Mouse (Mus musculus) lung, postnatal 10 days (tissue): ENCODE measurements around the gene Bace1.
"Not testable (repeated sequence)": the region's sequence is repeated elsewhere in the genome, so short reads cannot be mapped to it uniquely, and the experiment has no call there.

Source experiments
- DNase-seq: peaks from one replicate; pipeline ENCODE4 v3.0.0; 2021

Bace1 gene

DNA sequence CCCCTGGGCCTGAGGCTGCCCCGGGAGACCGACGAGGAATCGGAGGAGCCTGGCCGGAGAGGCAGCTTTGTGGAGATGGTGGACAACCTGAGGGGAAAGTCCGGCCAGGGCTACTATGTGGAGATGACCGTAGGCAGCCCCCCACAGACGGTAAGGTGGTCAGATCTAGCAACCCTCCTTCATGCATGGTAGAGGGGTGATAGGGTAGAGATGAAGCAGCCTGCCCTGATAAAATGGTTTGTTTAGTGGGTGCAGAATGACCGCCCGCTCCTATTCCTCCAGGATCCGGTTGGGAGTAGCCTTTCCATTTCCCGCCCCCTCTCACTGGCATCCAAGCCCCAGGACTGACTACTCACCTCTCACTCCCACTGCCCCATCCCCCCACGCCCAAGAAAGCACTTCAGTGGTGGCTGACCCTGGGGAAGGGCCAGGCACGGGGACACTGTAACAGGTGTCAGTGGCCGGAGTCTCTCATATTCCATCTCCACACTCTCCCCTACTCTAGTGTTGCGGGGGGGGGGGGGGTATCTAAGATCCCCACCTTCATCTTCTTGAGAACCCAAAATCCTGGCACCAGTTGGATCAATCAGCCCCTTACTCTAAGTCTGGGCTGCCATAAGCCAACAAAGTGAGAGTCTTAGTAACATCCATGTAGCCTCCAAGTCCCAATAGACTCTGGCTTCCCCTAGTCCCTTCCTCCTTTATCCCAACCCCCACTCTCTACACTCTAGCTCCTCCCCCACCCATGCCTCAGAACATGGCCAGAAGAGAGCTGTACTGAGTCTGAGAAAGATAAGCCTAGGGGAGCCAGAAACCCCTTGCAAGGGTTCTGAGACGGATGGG, 980 bp downstream of the Bace1 start:
- DNase-seq, result peak; percentile 49

DNA sequence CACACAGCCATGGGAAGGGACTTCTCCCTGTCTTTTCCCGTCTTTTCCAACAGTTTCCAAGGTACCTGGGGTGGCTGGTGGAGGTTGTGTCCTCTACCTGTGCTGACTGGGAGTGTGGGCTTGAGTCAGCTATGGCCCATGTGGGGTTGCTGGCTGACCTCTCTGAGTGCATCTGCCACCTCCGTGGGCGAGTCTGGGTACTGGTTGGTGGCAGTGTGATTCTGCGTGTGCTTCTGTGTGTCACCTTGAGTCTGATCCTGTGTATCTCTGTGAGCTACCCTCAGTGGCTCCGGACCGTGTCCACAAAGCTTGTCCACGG, 1.6 kb downstream of the Bace1 start:
- no peak for DNase-seq

DNA sequence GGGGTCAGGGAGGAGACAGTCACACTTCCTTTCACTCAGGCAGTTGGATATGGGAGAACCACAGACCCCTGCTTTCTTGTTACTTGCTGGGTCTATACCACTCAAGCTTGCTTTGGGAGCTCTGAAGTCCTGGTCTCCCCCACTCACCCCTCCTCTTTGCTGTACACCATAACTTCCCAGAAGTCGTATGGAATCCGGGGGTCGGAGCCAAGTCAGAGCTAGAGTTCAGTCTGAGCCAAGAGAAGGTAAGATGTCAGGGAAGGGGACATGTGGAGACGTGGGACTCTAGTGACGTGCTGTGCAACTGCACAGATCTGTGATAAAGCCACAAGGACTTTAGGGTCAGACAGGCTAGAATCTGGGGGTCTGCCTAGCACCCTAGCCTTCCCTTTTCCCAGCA, 2.0 kb downstream of the Bace1 start:
- no peak for DNase-seq

DNA sequence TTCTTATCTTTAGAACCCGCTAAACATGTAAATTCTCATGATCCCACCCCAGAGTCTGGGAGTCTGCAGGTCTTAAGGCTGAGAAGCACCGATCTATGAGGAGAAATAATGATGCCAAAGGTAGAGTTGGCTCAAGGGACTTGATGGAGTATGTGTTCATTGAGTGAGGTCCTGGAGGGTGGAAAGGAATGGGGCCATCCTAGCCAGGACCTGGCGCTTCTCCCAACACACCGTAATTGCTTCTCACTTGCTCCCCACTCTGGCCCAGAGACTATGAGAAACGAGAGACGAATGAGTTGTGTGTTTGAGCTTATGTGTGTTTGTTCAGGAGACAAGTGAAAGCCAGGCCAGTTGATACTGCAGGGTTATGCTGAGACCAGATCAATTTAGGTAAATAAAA, 3.1 kb downstream of the Bace1 start:
- DNase-seq, result no peak

DNA sequence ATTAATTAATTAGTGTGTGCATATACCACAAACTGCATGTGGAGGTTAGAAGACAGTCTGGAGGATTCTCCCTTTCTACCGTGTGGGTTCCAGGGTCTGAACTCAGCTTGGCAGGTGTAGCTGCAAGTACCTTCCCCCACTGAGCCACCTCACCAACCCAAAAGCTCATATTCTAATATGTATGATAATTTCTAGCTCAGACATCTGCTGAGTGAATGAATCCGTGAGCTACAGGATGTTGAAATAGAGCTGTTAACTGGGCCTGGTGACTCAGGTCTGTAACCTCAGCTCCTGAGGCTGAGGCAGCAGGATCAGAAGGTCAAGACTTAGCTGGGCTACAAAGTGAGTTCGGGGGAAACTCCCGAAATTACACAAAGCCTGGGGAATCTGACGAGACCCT, 4.6 kb downstream of the Bace1 start:
- no peak for DNase-seq

DNA sequence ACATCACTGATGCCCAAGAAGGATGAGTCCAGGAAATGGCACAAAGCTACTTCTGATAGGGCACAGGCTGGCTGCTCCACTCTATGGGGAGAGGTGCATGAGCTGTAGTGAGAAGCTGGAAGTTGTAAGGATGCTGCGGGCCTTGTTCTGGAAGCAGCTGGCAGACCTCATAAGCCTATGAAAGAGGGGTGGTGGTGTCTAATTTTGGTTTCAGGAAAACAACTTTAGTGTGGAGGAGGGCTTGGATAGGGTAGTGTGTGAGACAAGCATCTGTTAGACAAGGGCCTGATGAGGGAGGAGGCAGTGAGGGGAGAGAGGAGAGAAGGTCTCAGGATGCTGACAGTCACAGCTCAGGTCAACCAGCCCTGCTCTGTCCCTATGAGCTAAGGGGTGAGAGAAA, 5.4 kb downstream of the Bace1 start:
- DNase-seq, result no peak

DNA sequence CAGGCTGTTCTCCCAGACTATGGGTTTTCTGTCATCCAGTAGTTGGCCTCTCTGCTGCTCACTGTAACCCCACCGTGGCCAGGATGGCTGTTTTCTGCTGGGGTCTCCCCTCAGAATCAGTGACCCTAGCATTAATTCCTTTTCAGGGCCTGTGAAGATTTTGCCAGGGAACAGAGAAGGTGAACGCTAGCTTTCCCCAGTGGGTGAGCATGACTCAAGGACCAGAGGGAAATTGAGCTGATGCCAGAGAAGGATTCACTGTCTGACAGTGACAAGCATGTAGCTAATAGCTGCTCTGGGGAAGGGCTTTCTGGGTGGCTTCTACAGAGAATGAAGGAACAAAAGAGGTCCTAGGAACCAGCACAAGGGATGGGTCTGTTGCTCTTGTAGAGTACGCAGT, 7.2 kb downstream of the Bace1 start:
- no peak for DNase-seq

DNA sequence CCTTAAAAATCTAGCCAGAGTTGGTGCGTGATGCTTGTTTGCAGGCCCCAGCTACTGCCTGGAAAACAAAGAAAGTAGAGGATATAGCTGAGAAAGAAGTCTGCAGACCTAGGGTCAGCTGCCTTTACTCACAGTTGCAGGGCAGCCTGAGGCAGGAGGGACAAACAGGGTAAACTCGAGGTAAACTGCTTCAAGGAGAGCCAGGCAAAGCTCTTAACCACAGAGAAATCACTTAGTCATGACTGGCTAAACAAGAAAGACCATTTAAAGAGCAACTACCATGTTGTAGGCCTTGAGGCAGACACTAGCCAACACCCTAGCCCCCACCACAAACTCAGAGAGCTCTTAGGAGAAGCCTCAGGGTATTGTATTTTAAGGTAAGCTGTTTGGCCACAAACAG, 7.8 kb downstream of the Bace1 start:
- not testable (repeated sequence) for DNase-seq

DNA sequence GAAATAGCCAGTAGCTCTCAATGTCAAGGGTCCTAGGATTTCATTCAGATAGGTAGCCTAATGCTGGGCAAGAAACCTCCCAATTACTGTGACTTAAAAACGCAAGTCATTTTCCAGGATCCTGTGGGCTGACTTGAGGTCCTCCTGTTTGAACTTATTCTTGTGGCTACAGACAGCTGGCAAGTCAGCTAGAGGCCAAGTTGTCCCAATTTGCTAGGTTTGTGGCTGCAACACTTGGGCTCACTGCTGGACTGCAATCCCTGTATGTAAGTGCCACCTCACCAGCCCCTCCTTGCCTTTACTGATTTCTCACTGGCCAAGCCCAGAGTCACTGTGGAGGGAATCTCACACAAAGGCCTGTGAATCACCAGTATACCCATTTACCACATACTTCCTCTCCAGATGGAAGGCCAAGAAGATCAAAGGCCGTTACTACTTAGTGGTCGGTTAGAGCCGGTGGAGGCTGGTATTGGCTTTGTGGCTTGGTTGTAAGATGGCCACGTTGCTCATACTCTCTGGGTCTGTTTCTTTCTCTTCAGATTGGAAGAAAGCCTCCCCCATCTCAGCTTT, 8.6 kb downstream of the Bace1 start:
- no peak for DNase-seq

DNA sequence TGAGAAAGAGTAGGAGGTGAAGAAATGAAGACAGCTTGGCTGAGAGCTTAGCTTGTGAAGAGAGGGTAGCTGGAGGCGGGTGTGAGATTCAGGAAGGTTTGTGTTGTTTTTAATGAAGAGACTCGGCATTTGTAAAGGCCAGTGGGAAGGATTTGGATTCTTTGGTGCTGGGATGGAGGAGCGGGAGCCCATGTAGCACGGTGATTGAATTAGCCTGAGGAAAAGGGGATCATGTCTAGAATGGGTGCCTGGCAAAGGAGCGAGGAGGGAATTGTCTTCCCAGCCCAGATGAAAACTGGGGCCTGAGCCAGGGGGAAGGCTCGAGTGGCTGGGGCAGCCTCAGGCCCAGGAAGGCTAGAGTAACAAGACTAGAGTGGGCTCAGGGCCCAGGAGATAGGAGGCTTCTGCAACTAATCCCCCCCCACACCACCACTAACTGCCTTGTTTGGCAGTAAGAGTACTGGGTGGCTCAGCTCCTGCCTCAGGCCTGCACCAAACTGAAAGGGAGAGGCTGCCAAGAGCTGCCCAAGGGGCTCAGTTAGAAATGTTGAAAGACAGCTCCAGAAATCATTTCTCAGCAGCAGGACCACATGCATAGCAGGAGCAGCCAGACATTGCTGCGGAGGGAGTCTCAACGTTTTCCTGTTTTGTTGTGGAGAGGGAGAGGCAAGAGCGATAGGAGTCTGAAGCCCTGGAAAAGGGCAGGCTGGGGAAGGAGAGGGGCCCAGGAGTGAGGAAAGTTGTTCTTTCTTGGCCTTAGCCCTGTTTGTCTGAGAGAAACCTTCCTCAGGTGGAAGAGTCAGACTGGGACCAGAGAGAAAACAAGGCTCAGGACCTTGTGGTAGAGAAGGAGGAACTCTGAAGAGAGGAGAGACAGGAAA, 11.4 kb downstream of the Bace1 start:
- peak; percentile 76 for DNase-seq

DNA sequence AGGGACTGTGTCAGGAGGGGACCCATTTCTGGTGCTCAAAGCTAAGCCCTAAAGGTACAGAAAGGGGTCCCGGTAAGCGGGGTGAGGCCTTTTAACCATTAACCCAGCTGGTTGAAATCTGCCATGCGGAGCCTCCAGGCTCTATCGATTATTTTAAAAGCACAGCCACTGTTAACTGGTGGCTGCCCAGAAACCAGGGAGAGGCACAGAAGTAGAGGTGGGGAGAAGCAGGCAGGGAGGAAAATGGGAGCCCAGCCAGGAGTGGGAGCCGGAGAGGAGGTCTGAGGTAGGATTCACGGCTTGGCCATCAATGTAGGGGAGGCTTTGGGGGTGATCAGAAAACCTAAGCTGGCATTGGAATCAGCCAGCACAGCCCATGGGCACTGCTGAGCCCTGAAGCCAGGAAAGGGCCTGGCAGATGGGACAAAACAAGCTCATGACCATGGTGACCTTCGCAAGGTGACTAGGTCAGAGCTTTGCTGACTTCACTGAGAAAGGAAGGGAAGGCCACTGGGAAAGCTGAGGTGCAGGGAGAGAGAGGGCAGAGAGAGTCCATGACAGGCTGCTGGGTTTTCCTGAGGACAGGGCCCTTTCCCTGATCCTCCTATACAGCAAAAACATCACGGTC, 12.3 kb downstream of the Bace1 start:
- no peak for DNase-seq

DNA sequence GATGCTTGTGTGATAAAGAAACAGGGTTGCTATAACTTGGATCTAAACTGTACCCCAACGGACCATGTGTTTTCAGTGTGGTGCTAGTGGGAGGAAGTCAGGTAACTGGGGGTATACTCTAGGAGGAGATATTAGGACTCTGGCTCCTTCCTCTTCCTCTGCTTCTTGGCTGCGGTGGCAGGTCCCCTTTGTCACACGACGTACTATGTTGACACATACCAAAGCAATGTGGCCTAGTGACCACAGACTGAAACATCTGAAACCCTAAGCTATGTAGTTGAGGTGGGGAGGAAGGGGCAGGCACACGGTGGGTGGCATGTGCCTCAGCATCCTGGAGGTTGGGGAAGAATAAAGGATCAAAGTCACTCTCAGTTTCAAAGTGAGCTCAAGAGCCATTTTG, 12.9 kb downstream of the Bace1 start:
- no peak for DNase-seq

DNA sequence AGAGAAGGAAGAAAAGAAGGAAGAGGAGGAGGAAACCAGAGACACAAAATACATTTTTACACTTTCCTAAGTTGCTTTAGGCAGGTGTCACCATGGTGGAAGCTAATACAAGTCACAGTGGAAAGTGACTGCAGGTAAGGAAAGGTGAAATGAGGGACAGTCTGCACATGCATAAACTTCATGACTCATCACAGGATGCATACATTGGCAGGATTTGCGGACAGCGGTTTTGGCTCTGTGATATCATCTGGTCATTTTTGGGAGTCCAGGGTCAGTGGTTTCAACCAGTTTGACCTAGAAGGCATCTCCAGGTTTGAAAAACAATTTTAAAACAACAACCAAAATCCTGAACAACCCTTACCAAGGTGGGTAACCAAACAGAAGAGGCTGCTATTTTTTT, 13.4 kb downstream of the Bace1 start:
- no peak for DNase-seq

DNA sequence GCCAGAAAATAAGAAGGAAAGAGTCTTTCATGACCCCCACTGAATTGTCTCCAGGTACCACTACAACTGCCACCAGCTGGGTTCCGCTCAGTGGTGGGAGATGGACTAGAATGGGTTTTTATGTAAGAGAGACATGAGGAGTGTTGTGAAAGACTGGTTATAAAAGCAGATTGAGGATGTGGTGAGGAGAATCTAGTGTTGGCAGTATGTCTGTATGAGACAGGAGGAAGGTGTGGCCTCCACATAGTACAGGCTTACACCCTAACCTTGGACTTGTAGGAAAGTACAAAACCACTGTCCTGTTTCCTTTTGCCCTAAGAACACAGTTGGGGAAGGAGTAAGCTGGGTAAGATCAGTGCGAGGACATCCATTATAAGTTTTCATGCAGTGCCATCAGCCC, 15.3 kb downstream of the Bace1 start:
- no peak for DNase-seq

DNA sequence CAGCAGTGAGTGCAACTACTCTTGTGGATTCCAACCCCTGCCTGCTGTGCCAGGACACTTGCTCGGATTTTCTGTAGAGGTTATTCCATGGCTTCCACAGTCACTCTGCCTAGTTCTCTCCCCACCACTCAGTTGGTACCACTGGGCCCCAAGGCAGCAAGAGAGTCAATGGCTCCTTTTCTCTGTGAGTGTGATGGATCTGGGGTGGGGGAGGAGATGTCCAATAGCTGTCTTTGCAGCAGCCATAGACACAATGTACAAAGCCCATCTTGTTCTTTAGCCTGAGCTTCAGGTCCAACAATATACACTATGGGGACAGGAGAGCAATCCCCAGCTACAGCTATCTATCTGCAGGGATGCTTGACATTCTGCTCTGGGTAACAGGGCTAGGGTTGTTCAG, 15.8 kb downstream of the Bace1 start:
- no peak for DNase-seq

DNA sequence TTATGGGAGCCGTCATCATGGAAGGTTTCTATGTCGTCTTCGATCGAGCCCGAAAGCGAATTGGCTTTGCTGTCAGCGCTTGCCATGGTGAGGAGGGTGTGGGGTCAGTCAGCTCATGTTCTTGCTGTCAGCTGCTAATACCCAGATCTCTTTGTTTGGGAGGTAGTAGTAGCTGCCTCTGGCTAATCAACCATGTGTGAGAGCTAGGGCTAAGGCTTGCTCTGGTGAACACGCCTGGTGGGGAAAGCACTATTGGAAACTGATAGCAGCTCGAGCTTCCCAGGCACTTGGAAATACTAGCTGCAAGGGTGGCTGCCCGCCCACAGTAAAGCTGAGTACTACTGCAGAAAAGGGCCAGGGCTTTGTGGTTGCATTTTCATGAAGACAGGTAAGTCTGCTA, 21.0 kb downstream of the Bace1 start:
- no peak for DNase-seq

DNA sequence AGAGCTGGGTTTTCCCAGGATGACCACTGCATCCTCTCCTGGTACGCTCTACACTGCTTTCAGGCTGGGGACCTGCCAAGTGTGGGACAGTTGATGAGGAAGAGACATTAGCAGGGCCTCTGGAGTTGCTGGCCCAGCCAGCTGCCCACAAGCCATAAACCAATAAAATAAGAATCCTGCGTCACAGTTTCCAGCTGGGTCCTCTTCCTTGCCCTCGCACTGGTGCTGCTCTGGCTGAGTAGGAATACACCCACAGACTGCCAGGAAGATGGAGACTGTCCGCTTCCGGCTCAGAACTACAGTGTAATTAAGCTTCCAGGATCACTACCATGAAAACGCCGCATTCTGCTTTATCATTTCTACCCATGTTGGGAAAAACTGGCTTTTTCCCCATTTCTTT, 23.4 kb downstream of the Bace1 start:
- DNase-seq, result no peak

DNA sequence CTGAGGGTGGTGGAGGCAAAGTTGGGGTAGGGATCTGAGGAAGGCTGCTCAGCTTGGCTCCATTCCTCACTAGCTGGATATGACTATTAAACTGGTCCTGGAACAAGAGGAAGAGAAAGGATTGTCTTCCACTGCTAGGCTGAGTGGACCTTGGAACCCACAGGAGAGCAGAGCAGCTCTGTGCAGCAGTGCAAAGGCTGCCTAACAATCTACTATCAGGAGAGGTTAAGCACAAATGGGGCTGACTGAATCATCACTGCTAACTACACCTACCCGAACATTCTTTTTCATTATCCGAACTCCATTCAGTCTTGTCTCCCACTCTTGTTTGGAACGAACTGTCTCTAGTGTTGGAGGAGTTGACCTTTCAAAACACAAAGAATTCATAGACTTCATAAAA, 30.8 kb downstream of the Bace1 start:
- no peak for DNase-seq

DNA sequence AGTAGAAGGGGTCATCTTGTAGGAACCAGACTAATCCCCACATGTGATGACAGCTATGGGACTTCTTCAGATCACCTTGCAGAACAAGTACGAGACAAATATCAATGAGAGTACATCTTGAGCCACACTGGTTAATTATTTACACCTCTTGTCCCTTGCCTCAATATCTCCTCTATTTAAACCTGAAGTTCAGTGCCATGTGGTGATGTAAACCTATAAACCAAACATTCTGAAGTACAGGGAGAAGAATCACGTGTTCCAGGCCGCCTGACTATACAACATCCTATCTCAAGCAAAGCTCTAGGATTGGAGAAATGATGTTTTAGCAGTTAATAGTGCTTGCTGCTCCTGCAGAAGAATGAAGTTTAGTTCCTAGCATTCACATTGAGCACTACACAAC, 31.9 kb downstream of the Bace1 start:
- DNase-seq, result no peak

DNA sequence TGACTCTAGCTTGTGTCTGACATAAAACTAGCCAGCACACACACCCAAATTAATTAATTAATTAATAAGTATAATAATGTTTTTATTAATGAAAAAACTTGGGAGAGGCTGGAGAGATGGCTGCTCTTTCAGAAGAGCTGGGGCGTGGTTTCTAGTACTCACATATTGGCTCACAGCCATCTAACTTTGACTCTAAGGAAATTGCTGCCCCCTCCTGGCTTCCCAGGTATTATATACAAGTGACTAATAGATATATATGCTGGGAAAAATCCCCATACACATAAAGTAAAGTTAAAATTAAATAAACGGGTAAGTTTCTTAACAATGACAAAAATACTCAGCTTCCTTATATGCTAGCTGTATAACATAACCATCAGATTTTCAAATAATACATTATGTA, 39.5 kb downstream of the Bace1 start:
- DNase-seq, result peak; percentile 75

DNA sequence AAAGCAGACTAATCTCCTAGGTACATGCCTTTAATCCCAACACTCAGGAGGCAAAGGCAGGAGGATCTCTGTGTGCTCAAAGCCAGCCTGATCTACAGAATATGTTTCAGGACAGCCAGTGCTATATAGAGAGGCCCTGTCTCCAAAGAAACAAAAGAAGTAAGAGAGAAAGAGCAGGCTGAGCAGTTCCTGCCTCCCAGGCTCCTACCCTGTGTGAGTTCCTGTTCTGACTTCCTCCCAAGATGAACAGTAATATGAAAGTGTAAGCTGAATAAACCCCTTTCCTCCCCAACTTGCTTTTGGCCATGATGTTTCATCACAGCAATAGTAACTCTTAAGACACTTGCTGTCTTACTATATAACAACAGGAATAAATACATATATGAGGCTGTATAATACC, 55.3 kb downstream of the Bace1 start:
- DNase-seq, result no peak

DNA sequence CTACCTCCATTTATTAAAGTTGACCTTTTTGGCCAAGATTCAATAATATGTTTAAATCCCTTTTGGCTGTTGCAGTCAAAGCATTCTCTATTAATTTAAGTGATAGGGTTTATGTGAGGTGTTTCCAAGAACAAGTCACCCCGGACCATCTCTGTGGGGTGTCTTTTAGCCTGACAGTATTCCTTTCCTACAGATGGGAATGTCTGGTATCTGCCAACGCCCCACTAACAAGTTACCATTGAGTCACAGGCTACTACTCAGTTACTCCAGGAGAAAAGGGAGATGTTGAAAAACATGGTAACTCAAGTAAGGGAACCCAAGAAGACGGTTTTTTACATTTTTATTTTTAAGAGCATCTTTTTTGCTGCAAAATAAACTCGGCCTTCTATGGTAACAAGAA, 66.8 kb downstream of the Bace1 start:
- DNase-seq, result no peak

DNA sequence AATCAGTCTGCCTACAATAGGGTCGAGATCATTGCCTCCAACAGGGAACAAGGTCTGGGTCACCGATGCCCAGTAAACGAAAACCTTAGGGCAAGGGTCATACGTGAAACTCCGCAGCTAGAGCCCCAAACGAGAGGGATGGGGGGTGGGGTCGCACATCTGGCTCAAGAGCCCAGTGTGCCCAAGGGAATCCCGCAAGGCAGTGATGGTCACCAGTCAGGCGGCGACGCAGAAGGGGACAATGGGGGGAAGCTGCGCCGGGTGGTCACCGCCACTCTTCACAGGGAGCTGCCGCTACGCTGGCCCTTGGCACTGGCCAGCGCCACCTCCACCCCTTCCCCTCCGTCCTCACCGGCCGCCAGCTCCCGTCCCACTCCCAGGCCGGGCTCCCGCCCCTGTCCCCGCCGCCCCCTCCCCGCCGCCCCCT, 67.4 kb downstream of the Bace1 start:
- DNase-seq, result peak; percentile 48
